Mouse (Mus musculus) left cerebral cortex, postnatal 25 days (tissue): ENCODE data around the gene Galnt14. TPM values are rescaled to one million over a fixed set of nuclear protein-coding genes. Genes with fewer than 3 reads are reported as not detected.
A peak's percentile ranks its signal among the peaks of the same experiment; 100 is the strongest.

ENCODE experiments used
- DNase-seq, 2 experiments: peaks; one replicate each; pipeline ENCODE4 v3.0.0; 2022; ENCODE audit warnings: low spot score in 2 of 2, mixed read lengths in 1 of 2
- intact Hi-C: fragments of 180-260 bp; cut with DNase I; formaldehyde crosslinking; loops from one replicate; pipeline ENCODE4 v1.15.1; 2025
- total RNA-seq, 2 experiments: library from RNA; stranded (reverse); gene quantifications; 2 replicates each; pipeline ENCODE4 v1.2.3; 2021

Gene Galnt14
- 10 to 100 TPM; 17.6 to 20.9 TPM for total RNA-seq

GRCm38 (mm10) chr17:73710042-73710911 lies at the start of gene Galnt14:
Galnt14 (minus strand) TSS chr17:73710453.
- intact Hi-C loops: loop anchor here (1.0 to 5.0 kb wide), 2 partner anchors 408 to 893 kb away; no protein-coding TSS in a partner anchor
- DNase-seq: peak; percentile 58 to 73

- intact Hi-C loops: loop anchor here (1.0 kb wide), 2 partner anchors 139 to 440 kb away; no protein-coding TSS in a partner anchor
- peak; percentile 80 to 87 for DNase-seq
These were observed 33.5 kb upstream of the Galnt14 start for GRCm38 (mm10) chr17:73743681-73744311.

- DNase-seq: peak in 1 of 2 experiments; percentile 13
- intact Hi-C loops: no loop called here
These were observed 13.8 kb upstream of the Galnt14 start for GRCm38 (mm10) chr17:73723885-73724682.

- intact Hi-C loops: no loop called here
These were observed 8.9 kb upstream of the Galnt14 start for GRCm38 (mm10) chr17:73719021-73719748.

GRCm38 (mm10) chr17:73716684-73717083 lies 6.4 kb upstream of the Galnt14 start:
- DNase-seq: no peak
- intact Hi-C loops: no loop called here

More at GRCm38 (mm10) chr17:73719021-73719748, 8.9 kb upstream of the Galnt14 start:
- DNase-seq: no peak

- DNase-seq: no peak
- intact Hi-C loops: loop anchor here (5.0 kb wide), 1 partner anchor 897 kb away; no protein-coding TSS in a partner anchor
These were observed 4.4 kb upstream of the Galnt14 start for GRCm38 (mm10) chr17:73714440-73715221.

- peak; percentile 45 to 93 for DNase-seq
- intact Hi-C loops: loop anchor here (1.0 to 5.0 kb wide), 4 partner anchors 117 to 896 kb away; no protein-coding TSS in a partner anchor
These were observed 3.1 kb upstream of the Galnt14 start for GRCm38 (mm10) chr17:73713347-73713746.

- intact Hi-C loops: loop anchor here (1.0 to 5.0 kb wide), 4 partner anchors 119 to 895 kb away; no protein-coding TSS in a partner anchor
- peak; percentile 69 to 93 for DNase-seq
These were observed 1.7 kb upstream of the Galnt14 start for GRCm38 (mm10) chr17:73711919-73712318.

- intact Hi-C loops: loop anchor here (1.0 to 5.0 kb wide), 2 partner anchors 407 to 892 kb away; no protein-coding TSS in a partner anchor
- DNase-seq: peak; percentile 39 to 46
These were observed 867 bp downstream of the Galnt14 start for GRCm38 (mm10) chr17:73709131-73710041.

GRCm38 (mm10) chr17:73708451-73708850 lies 1.8 kb downstream of the Galnt14 start:
- DNase-seq: no peak
- intact Hi-C loops: no loop called here

- intact Hi-C loops: no loop called here
- no peak for DNase-seq
These were observed 6.7 kb downstream of the Galnt14 start for GRCm38 (mm10) chr17:73703571-73703970.

GRCm38 (mm10) chr17:73701016-73701415 lies 9.2 kb downstream of the Galnt14 start:
- no peak for DNase-seq
- intact Hi-C loops: no loop called here

GRCm38 (mm10) chr17:73699881-73700280 lies 10.4 kb downstream of the Galnt14 start:
- intact Hi-C loops: no loop called here
- DNase-seq: no peak

- intact Hi-C loops: no loop called here
- DNase-seq: no peak
These were observed 15.9 kb downstream of the Galnt14 start for GRCm38 (mm10) chr17:73694206-73694952.

GRCm38 (mm10) chr17:73688261-73688660 lies 22.0 kb downstream of the Galnt14 start:
- no peak for DNase-seq
- intact Hi-C loops: no loop called here

- intact Hi-C loops: no loop called here
- no peak for DNase-seq
These were observed 24.0 kb downstream of the Galnt14 start for GRCm38 (mm10) chr17:73686292-73686691.
